Mouse (Mus musculus) midbrain, embryonic 15.5 days (tissue): ENCODE results near the gene Ndst2. TPM values are rescaled to one million over a fixed set of nuclear protein-coding genes. Genes with fewer than 3 reads are reported as not detected.
A peak's percentile ranks its signal among the peaks of the same experiment; 100 is the strongest.

Experiments
- ATAC-seq: fragments of 200-750 bp; cut with Nextera tagmentation; replicated peaks from 2 replicates; pipeline ENCODE4 v1.8.0; 2017; ENCODE audit warnings: moderate TSS enrichment
- H3K27ac ChIP-seq: fragments of 300-500 bp; sonication (generic); 2 replicates; pipeline ENCODE4 v1.5.1; 2015; ENCODE audit warnings: mild to moderate bottlenecking, inconsistent platforms
- H3K27me3 ChIP-seq: fragments of 300-500 bp; sonication (generic); replicated peaks from 2 replicates; pipeline ENCODE4 v1.6.1; 2015; ENCODE audit warnings: inconsistent platforms
- H3K36me3 ChIP-seq: fragments of 300-500 bp; sonication (generic); replicated peaks from 2 replicates; pipeline ENCODE4 v1.6.1; 2015; ENCODE audit warnings: inconsistent platforms
- H3K4me1 ChIP-seq: fragments of 300-500 bp; sonication (generic); 2 replicates; pipeline ENCODE4 v1.6.1; 2015; ENCODE audit warnings: inconsistent platforms
- H3K4me2 ChIP-seq: fragments of 300-500 bp; sonication (generic); 2 replicates; pipeline ENCODE4 v1.6.1; 2015; ENCODE audit warnings: inconsistent platforms, mild to moderate bottlenecking, moderate library complexity
- H3K4me3 ChIP-seq: fragments of 300-500 bp; sonication (generic); 2 replicates; pipeline ENCODE4 v1.5.1; 2015; ENCODE audit warnings: mild to moderate bottlenecking, inconsistent platforms
- H3K9ac ChIP-seq: fragments of 300-500 bp; sonication (generic); 2 replicates; pipeline ENCODE4 v1.6.1; 2015; ENCODE audit warnings: mild to moderate bottlenecking, inconsistent platforms
- H3K9me3 ChIP-seq: fragments of 300-500 bp; sonication (generic); 2 replicates; pipeline ENCODE4 v1.6.1; 2016; ENCODE audit warnings: inconsistent platforms
- WGBS: fragments of 180-500 bp; shearing (Covaris S2); methylation state at CpG from one replicate; pipeline ENCODE4 v1.1.7; 2015; ENCODE audit warnings: mixed read lengths; 5-methylcytosine and 5-hydroxymethylcytosine counted together
- polyA plus RNA-seq: library from polyadenylated mRNA; unstranded; fragments of >200 nt; fragmentation: Nextera tagmentation; extraction: Ambion mirVana; gene quantifications from 2 replicates; pipeline ENCODE4 v1.2.1, GENCODE M21; 2015

Ndst2 gene
- polyA plus RNA-seq, 1 experiment from 2014 or later = 19.9 TPM

- Histone ChIP-seq H3K4me2 (no peak overlapping the region), H3K36me3 (peaks cover 4% of the 10 kb centered on the region), H3K27ac (no peak overlapping the region), H3K9ac (no peak overlapping the region), H3K27me3 (no peaks in the 10 kb centered on the region), H3K4me1 (peaks cover 11% of the 10 kb centered on the region), H3K9me3 (no peaks in the 10 kb centered on the region), H3K4me3 (no peak overlapping the region)
- WGBS = 88% methylated on average over 13 of the region's 13 CpGs
- no peak for ATAC-seq
Observed at GRCm38 (mm10) chr14:20735892-20736390, 1.6 kb upstream of the Ndst2 start.

- WGBS = 69% methylated on average over 2 of the region's 2 CpGs
Observed at GRCm38 (mm10) chr14:20735052-20735451, 690 bp upstream of the Ndst2 start.

GRCm38 (mm10) chr14:20733041-20733951 is 1.1 kb downstream of the Ndst2 start:
- peak overlapping the region; percentile 78 for H3K4me3 ChIP-seq
- H3K27me3 ChIP-seq = no peaks in the 10 kb centered on the region
- H3K36me3 ChIP-seq = peaks cover 9% of the 10 kb centered on the region
- H3K4me1 ChIP-seq = peaks cover 11% of the 10 kb centered on the region
- H3K4me2 ChIP-seq = peak overlapping the region; percentile 66
- ATAC-seq = no peak; the same call in 1 of the 2 replicates
- H3K27ac ChIP-seq = peak overlapping the region; percentile 89; the same call in 1 of the 2 replicates
- 53% methylated on average over 12 of the region's 12 CpGs for whole genome bisulfite sequencing
- peak overlapping the region; percentile 91 for H3K9ac ChIP-seq
- no peaks in the 10 kb centered on the region for H3K9me3 ChIP-seq

More at GRCm38 (mm10) chr14:20735052-20735451, 690 bp upstream of the Ndst2 start:
- H3K36me3 ChIP-seq = peaks cover 4% of the 10 kb centered on the region
- no peak overlapping the region for H3K4me3 ChIP-seq
- no peaks in the 10 kb centered on the region for H3K27me3 ChIP-seq
- peaks cover 11% of the 10 kb centered on the region for H3K4me1 ChIP-seq
- no peak for ATAC-seq
- no peak overlapping the region for H3K9ac ChIP-seq
- no peaks in the 10 kb centered on the region for H3K9me3 ChIP-seq
- H3K4me2 ChIP-seq = peak overlapping the region; percentile 66; the same call in 1 of the 2 replicates
- 0 out of 2 replicates have a peak overlapping the region, but pooled peaks have one; percentile 42 for H3K27ac ChIP-seq

GRCm38 (mm10) chr14:20730853-20731602 is 3.3 kb downstream of the Ndst2 start:
- Histone ChIP-seq H3K9me3 (no peaks in the 10 kb centered on the region), H3K4me1 (peaks cover 11% of the 10 kb centered on the region), H3K27ac (no peak overlapping the region), H3K36me3 (peaks cover 23% of the 10 kb centered on the region), H3K4me2 (no peak overlapping the region), H3K27me3 (no peaks in the 10 kb centered on the region), H3K4me3 (no peak overlapping the region), H3K9ac (no peak overlapping the region)
- no peak for ATAC-seq
- 94% methylated on average over 9 of the region's 9 CpGs for WGBS

GRCm38 (mm10) chr14:20729871-20730270 is 4.5 kb downstream of the Ndst2 start:
- Histone ChIP-seq H3K4me1 (peaks cover 11% of the 10 kb centered on the region), H3K4me3 (no peak overlapping the region), H3K27me3 (no peaks in the 10 kb centered on the region), H3K27ac (no peak overlapping the region), H3K36me3 (peaks cover 31% of the 10 kb centered on the region), H3K9me3 (no peaks in the 10 kb centered on the region), H3K4me2 (no peak overlapping the region), H3K9ac (no peak overlapping the region)
- WGBS = 91% methylated on average over 9 of the region's 9 CpGs
- no peak for ATAC-seq

- H3K27ac ChIP-seq = no peak overlapping the region
- no peak overlapping the region for H3K4me2 ChIP-seq
- WGBS = 89% methylated on average over 6 of the region's 6 CpGs
- no peaks in the 10 kb centered on the region for H3K27me3 ChIP-seq
- no peaks in the 10 kb centered on the region for H3K4me1 ChIP-seq
- no peak for ATAC-seq
- H3K9me3 ChIP-seq = no peaks in the 10 kb centered on the region
- H3K36me3 ChIP-seq = peaks cover 68% of the 10 kb centered on the region
- H3K9ac ChIP-seq = no peak overlapping the region
- H3K4me3 ChIP-seq = no peak overlapping the region
Observed at GRCm38 (mm10) chr14:20725660-20726339, 8.6 kb downstream of the Ndst2 start.

- WGBS = 33% methylated on average over 5 of the region's 5 CpGs
- peak; percentile 15; the same call in 1 of the 2 replicates for ATAC-seq
- Histone ChIP-seq H3K4me1 (no peaks in the 10 kb centered on the region), H3K36me3 (peaks cover 81% of the 10 kb centered on the region), H3K4me3 (no peak overlapping the region), H3K9ac (no peak overlapping the region), H3K4me2 (no peak overlapping the region), H3K27me3 (no peaks in the 10 kb centered on the region), H3K27ac (no peak overlapping the region), H3K9me3 (no peaks in the 10 kb centered on the region)
Observed at GRCm38 (mm10) chr14:20724043-20724442, 10.3 kb downstream of the Ndst2 start.

- H3K4me2 ChIP-seq = no peak overlapping the region
- no peaks in the 10 kb centered on the region for H3K4me1 ChIP-seq
- 90% methylated on average over 12 of the region's 12 CpGs for WGBS
- H3K36me3 ChIP-seq = peaks cover 83% of the 10 kb centered on the region
- H3K27ac ChIP-seq = no peak overlapping the region
- H3K27me3 ChIP-seq = no peaks in the 10 kb centered on the region
- no peak overlapping the region for H3K4me3 ChIP-seq
- H3K9me3 ChIP-seq = no peaks in the 10 kb centered on the region
- no peak for ATAC-seq
- no peak overlapping the region for H3K9ac ChIP-seq
Observed at GRCm38 (mm10) chr14:20723006-20723405, 11.4 kb downstream of the Ndst2 start.

GRCm38 (mm10) chr14:20721371-20721770 is 13.0 kb downstream of the Ndst2 start:
- Histone ChIP-seq H3K27ac (no peak overlapping the region), H3K36me3 (peaks cover 88% of the 10 kb centered on the region), H3K9me3 (no peaks in the 10 kb centered on the region), H3K9ac (no peak overlapping the region), H3K27me3 (no peaks in the 10 kb centered on the region), H3K4me2 (no peak overlapping the region), H3K4me3 (no peak overlapping the region), H3K4me1 (no peaks in the 10 kb centered on the region)
- 0 out of 2 replicates have a peak, but pooled peaks have one; percentile 12 for ATAC-seq
- WGBS = 94% methylated on average over 4 of the region's 4 CpGs

- 92% methylated on average over 12 of the region's 12 CpGs for WGBS
- ATAC-seq = no peak
- H3K9me3 ChIP-seq = no peaks in the 10 kb centered on the region
- H3K4me2 ChIP-seq = no peak overlapping the region
- no peak overlapping the region for H3K27ac ChIP-seq
- H3K4me1 ChIP-seq = no peaks in the 10 kb centered on the region
- H3K4me3 ChIP-seq = no peak overlapping the region
- H3K36me3 ChIP-seq = peaks cover 91% of the 10 kb centered on the region
- no peak overlapping the region for H3K9ac ChIP-seq
- H3K27me3 ChIP-seq = no peaks in the 10 kb centered on the region
Observed at GRCm38 (mm10) chr14:20719767-20720166, 14.6 kb downstream of the Ndst2 start.

- Histone ChIP-seq H3K4me3 (no peak overlapping the region), H3K4me2 (no peak overlapping the region), H3K4me1 (no peaks in the 10 kb centered on the region), H3K36me3 (peaks cover 94% of the 10 kb centered on the region), H3K27ac (no peak overlapping the region), H3K27me3 (no peaks in the 10 kb centered on the region), H3K9me3 (no peaks in the 10 kb centered on the region), H3K9ac (no peak overlapping the region)
- ATAC-seq = no peak
- WGBS = 93% methylated on average over 10 of the region's 10 CpGs
Observed at GRCm38 (mm10) chr14:20718443-20718842, 15.9 kb downstream of the Ndst2 start.

- no peak overlapping the region for H3K9ac ChIP-seq
- no peaks in the 10 kb centered on the region for H3K9me3 ChIP-seq
- no peak overlapping the region for H3K4me3 ChIP-seq
- no peaks in the 10 kb centered on the region for H3K27me3 ChIP-seq
- WGBS = 81% methylated on average over 11 of the region's 11 CpGs
- no peak for ATAC-seq
- H3K36me3 ChIP-seq = peaks cover 77% of the 10 kb centered on the region
- peaks cover 11% of the 10 kb centered on the region for H3K4me1 ChIP-seq
- no peak overlapping the region for H3K4me2 ChIP-seq
- H3K27ac ChIP-seq = no peak overlapping the region
Observed at GRCm38 (mm10) chr14:20713832-20714231, 20.5 kb downstream of the Ndst2 start.
